Mouse (Mus musculus) embryonic facial prominence, embryonic 15.5 days (tissue): Measurements from ENCODE around the gene Ttc28. TPM values are rescaled to one million over a fixed set of nuclear protein-coding genes. Genes with fewer than 3 reads are reported as not detected.

Source experiments
- ATAC-seq: fragments of 200-750 bp; cut with Nextera tagmentation; 2 replicates; pipeline ENCODE4 v1.8.0; 2017; ENCODE audit warnings: low read depth, moderate TSS enrichment; ENCODE audit not compliant: insufficient number of reproducible peaks, low FRiP score, low TSS enrichment
- H3K27ac ChIP-seq: fragments of 300-500 bp; sonication (generic); replicated peaks from 2 replicates; pipeline ENCODE4 v1.5.1; 2015; ENCODE audit warnings: mild to moderate bottlenecking, inconsistent platforms
- H3K27me3 ChIP-seq: fragments of 300-500 bp; sonication (generic); 2 replicates; pipeline ENCODE4 v1.6.1; 2015; ENCODE audit warnings: inconsistent platforms
- H3K36me3 ChIP-seq: fragments of 300-500 bp; sonication (generic); 2 replicates; pipeline ENCODE4 v1.6.1; 2015; ENCODE audit warnings: mild to moderate bottlenecking, inconsistent platforms
- H3K4me1 ChIP-seq: fragments of 300-500 bp; sonication (generic); 2 replicates; pipeline ENCODE4 v1.6.1; 2015; ENCODE audit warnings: inconsistent platforms
- H3K4me2 ChIP-seq: fragments of 300-500 bp; sonication (generic); replicated peaks from 2 replicates; pipeline ENCODE4 v1.6.1; 2015; ENCODE audit warnings: mild to moderate bottlenecking, inconsistent platforms
- H3K4me3 ChIP-seq: fragments of 300-500 bp; sonication (generic); replicated peaks from 2 replicates; pipeline ENCODE4 v1.5.1; 2015; ENCODE audit warnings: mild to moderate bottlenecking, inconsistent platforms
- H3K9ac ChIP-seq: fragments of 300-500 bp; sonication (generic); 2 replicates; pipeline ENCODE4 v1.6.1; 2015; ENCODE audit warnings: inconsistent platforms
- H3K9me3 ChIP-seq: fragments of 300-500 bp; sonication (generic); replicated peaks from 2 replicates; pipeline ENCODE4 v1.6.1; 2016; ENCODE audit warnings: inconsistent platforms
- WGBS: fragments of 180-500 bp; shearing (Covaris S2); methylation state at CpG from one replicate; pipeline ENCODE4 v1.1.7; 2015; 5-methylcytosine and 5-hydroxymethylcytosine counted together
- polyA plus RNA-seq: library from polyadenylated mRNA; unstranded; fragments of >200 nt; fragmentation: Nextera tagmentation; extraction: Ambion mirVana; gene quantifications from 2 replicates; pipeline ENCODE4 v1.2.1, GENCODE M21; 2015

Gene Ttc28
- polyA plus RNA-seq, 1 experiment from 2014 or later = 12.7 TPM

DNA sequence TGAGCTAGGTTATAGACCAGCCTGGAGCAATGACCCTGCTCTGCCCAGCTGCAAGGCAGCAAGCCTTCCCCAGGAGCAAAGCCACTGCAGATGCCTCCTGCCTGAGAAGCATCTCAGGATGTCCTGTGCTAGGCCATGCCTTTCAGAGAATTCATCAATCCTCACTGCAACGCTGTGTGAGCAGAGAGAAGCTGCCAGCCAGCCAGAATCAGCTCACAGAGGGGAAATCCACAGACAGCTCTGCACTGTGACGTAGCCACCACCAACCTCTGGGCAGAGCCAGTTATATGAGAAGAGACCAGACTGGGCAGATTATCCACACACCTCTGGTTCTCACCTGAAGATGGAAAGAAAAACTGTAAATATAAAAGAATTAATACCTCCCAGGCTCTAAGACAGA is 315.2 kb downstream of the Ttc28 start:
- H3K4me3 ChIP-seq = no peak overlapping the region
- H3K27me3 ChIP-seq = 0 out of 2 replicates have a peak, but pooled peaks cover 3% of the 10 kb centered on the region
- peaks cover 21% of the 10 kb centered on the region for H3K4me1 ChIP-seq
- H3K9ac ChIP-seq = no peak overlapping the region
- H3K4me2 ChIP-seq = no peak overlapping the region
- WGBS = 58% methylated on average over 2 of the region's 2 CpGs
- H3K9me3 ChIP-seq = no peaks in the 10 kb centered on the region
- ATAC-seq = no peak
- no peak overlapping the region for H3K27ac ChIP-seq
- H3K36me3 ChIP-seq = no peaks in the 10 kb centered on the region

DNA sequence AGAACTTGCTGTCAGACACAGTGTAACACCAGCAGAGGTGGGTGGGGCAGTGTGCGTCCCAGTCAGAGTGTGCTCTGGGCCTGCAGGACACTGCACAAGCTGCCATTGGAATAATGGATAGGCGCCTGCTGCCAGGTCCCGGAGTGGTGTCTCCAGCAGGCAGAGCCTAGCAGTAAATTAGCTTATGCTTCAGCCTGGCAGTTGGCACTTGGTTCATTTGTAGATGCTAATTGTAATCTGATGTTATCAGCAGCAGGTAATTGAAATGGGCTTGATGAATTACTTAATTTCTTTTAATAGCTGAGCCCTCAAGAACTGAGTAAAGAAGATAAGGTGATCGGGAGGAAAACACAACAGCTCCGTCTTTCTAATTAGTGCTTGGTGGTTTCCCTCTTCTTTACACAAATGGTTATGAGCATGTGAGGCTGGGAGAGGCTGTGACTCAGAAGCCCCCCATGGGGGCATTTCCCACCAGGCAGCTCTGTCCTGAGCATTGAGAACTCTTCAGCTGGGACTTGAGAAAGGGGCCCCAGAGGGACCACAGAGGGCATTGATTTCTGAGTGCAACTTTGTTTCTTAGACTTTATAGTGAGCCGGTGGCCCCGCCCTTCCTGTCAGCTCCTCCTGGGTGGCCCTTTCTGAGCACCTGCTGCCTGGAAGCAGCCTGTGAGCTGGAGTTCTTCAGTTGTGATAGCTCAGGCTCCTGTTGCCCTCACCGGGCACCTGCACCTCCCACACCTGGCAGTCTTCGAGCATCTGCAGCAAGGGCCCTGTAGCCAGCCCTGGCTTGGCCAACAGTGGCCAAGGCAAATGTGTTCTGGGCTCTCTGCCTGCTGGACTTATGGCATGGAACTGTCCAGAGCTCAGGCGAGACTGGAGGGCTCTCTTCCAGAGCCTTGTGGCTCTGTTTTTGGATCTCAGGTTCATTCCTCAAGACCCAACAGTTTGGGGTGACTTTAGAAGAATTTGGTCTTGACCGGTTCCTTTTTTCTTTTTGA is 316.2 kb downstream of the Ttc28 start:
- Histone ChIP-seq H3K9ac (no peak overlapping the region), H3K9me3 (no peaks in the 10 kb centered on the region), H3K4me2 (no peak overlapping the region), H3K36me3 (no peaks in the 10 kb centered on the region), H3K4me1 (peaks cover 24% of the 10 kb centered on the region), H3K27me3 (0 out of 2 replicates have a peak, but pooled peaks cover 3% of the 10 kb centered on the region), H3K4me3 (no peak overlapping the region), H3K27ac (no peak overlapping the region)
- WGBS = 64% methylated on average over 11 of the region's 11 CpGs
- no peak; the same call in 1 of the 2 replicates for ATAC-seq

DNA sequence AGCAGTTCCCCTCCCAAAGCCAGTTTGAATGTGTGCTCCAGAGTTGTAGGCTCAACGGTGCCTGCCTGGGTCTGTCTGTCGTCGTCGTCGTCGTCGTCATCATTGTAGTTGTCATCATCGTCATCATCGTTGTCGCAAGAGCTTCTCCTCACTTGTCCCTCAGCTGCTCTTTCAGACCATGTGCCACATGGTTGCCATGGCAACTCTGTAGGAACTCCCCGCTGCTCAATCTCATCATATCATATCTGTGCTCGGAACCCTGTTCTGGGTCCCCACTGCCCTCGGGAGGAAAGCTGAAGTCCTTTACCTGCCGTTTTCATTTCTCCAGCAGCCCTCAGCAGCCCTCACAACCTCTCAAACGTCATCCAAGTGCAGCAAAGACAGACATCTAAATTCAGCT is 318.1 kb downstream of the Ttc28 start:
- H3K4me1 ChIP-seq = peaks cover 34% of the 10 kb centered on the region

DNA sequence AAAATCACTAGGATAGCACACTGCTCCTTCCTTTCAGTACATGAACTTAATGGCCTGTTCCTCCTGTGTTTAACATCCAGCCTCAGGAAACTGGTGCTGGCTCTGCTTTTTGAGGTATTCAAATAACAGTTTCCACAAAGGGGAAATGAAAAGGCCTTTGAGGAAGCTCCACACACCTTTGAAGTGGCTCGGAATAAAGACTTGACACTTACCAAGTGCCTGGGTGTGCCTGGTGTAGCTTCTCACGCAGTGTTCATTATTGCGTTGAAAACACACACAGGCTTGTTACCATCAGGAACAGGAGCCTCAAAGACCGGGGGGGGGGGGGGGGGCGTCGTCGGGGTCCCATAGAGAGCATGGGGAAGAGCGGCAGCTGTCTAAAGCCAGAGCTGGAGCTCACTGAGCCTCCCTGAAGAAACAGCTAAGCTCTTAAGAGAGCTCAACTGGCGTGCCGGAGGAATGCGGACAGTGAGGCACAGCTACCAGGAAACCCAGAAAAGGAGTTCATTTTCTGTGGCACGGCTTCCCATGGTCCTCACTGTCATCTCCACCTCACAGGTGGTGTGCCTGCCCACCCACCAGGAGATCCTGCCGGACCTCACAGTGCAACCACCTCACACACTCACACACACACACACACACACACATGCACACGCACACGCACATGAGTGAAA is 320.7 kb downstream of the Ttc28 start:
- Histone ChIP-seq H3K4me3 (no peak overlapping the region), H3K27me3 (no peaks in the 10 kb centered on the region), H3K9me3 (no peaks in the 10 kb centered on the region), H3K27ac (peak overlapping the region; percentile 53; the same call in 1 of the 2 replicates), H3K4me1 (peaks cover 51% of the 10 kb centered on the region), H3K9ac (no peak overlapping the region), H3K4me2 (peak overlapping the region; percentile 28), H3K36me3 (no peaks in the 10 kb centered on the region)
- no peak for ATAC-seq
- WGBS = 22% methylated on average over 12 of the region's 15 CpGs

More for the DNA sequence above, 318.1 kb downstream of the Ttc28 start:
- no peak for ATAC-seq
- Histone ChIP-seq H3K4me3 (no peak overlapping the region), H3K9me3 (no peaks in the 10 kb centered on the region), H3K4me2 (no peak overlapping the region), H3K27me3 (0 out of 2 replicates have a peak, but pooled peaks cover 3% of the 10 kb centered on the region), H3K9ac (no peak overlapping the region), H3K36me3 (no peaks in the 10 kb centered on the region), H3K27ac (no peak overlapping the region)
- WGBS = 85% methylated on average over 15 of the region's 15 CpGs

DNA sequence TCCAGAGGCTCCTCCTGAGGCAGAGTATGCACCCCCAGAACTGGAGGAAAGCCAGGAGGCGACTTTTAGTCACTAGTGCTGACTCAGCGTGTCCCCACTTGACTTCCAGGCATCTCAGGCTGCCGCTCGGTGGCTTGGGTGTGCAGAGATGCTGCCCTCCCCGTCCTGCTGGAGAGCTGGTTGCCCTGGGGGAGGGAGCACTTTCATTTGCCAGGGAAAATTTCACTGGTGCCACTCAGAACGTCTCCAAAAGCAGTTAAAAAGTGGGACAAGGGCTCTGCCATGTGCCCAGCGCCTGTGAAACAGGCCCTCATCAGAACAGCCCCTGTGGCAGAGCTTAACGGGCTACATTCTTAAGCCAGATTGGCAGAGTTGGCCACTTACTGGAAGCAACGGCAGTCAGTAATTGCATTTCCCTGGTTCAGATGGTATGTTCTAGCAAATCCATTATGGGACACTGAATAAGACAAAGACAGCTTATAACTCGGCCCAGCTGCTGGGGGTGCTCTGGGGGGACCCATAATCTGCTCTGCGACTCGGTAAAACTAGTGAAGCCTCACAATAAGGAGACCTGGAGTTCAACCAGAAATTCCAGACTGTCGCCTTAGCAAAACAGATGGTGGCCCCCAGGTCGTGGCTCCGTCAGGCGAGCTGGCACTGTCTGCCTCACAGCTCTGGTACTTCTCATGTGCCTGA is 321.5 kb downstream of the Ttc28 start:
- H3K27me3 ChIP-seq = no peaks in the 10 kb centered on the region
- H3K36me3 ChIP-seq = no peaks in the 10 kb centered on the region
- H3K9me3 ChIP-seq = no peaks in the 10 kb centered on the region
- ATAC-seq = no peak
- H3K4me3 ChIP-seq = no peak overlapping the region
- H3K4me2 ChIP-seq = peak overlapping the region; percentile 28
- no peak overlapping the region for H3K9ac ChIP-seq
- peak overlapping the region; percentile 53 for H3K27ac ChIP-seq
- peaks cover 51% of the 10 kb centered on the region for H3K4me1 ChIP-seq
- WGBS = 20% methylated on average over 16 of the region's 16 CpGs

DNA sequence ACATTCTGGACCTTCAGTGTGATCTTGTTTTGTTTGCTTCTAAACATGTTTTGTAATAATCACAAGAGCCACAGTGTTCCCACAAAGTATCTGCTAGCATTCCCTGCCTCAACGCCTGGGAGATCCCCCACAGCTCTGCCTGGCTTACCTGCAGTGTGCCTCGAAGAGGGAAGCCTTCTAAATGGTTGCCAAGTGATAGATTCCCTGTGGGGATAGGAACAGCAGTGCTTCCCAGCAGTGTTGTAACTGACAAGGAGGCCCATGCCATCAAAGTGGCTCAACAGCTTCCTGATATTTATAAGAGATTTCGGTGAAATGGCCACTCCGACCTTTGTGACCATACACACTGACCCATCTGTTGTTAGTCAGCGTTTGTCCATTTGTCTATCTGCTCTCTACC is 324.6 kb downstream of the Ttc28 start:
- Histone ChIP-seq H3K27me3 (no peaks in the 10 kb centered on the region), H3K27ac (no peak overlapping the region), H3K36me3 (no peaks in the 10 kb centered on the region), H3K9ac (no peak overlapping the region), H3K9me3 (no peaks in the 10 kb centered on the region), H3K4me3 (no peak overlapping the region), H3K4me2 (no peak overlapping the region), H3K4me1 (peaks cover 70% of the 10 kb centered on the region)
- ATAC-seq = no peak
- 67% methylated on average over 5 of the region's 5 CpGs for WGBS

DNA sequence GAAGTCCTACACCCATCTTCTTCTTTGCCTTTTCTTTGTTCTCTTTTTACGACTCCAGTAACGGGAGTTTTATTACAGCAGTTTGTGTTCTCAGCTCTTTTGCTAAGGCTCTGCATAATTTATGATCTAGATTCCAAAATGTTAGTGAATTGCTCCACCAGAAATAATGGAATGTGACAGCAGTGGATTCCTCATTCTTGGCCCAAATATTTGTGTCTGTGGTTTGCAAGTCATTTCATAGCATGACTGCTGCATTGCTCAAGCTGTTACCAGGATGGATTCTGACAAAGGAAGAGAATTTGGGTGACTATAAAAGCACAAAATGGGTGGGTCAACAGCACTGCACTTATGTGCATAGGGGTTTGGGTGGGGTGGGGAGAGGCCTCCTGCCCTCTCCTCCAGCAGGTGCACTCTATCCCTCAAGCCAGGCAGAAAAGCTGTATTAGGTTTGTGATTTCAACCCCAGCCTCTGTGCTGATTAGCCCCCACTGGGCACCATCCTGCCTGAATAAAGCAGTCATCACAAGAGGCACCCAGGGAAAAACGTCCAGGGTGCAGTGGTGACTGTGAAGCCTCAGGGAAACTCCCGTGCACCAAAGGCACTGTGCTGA is 325.5 kb downstream of the Ttc28 start:
- WGBS = 33% methylated on average over 4 of the region's 4 CpGs
- Histone ChIP-seq H3K4me1 (peaks cover 64% of the 10 kb centered on the region), H3K36me3 (no peaks in the 10 kb centered on the region), H3K27me3 (no peaks in the 10 kb centered on the region), H3K4me3 (no peak overlapping the region), H3K9ac (no peak overlapping the region), H3K27ac (peak overlapping the region; percentile 65), H3K4me2 (no peak overlapping the region), H3K9me3 (no peaks in the 10 kb centered on the region)
- no peak for ATAC-seq

DNA sequence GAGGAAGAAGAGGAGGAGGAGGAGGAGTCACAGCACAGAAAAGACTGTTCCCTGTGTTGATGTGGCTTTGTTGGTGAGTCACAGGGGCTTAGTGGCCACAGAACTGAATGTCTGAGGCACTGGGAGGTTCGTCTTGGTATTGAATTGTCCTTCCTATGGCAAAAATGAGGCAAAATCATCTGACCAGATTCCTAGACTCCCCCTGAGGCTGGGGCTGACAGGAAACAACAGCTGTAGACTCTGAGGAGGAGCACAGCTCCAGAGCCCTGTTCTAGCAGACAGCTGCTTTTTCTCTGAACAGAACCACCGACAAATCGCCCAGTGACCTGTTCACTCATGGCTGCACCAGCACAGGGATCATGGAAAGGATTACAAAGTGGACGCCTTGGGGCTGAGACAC is 326.2 kb downstream of the Ttc28 start:
- no peak overlapping the region for H3K27ac ChIP-seq
- WGBS = 28% methylated on average over 4 of the region's 4 CpGs

DNA sequence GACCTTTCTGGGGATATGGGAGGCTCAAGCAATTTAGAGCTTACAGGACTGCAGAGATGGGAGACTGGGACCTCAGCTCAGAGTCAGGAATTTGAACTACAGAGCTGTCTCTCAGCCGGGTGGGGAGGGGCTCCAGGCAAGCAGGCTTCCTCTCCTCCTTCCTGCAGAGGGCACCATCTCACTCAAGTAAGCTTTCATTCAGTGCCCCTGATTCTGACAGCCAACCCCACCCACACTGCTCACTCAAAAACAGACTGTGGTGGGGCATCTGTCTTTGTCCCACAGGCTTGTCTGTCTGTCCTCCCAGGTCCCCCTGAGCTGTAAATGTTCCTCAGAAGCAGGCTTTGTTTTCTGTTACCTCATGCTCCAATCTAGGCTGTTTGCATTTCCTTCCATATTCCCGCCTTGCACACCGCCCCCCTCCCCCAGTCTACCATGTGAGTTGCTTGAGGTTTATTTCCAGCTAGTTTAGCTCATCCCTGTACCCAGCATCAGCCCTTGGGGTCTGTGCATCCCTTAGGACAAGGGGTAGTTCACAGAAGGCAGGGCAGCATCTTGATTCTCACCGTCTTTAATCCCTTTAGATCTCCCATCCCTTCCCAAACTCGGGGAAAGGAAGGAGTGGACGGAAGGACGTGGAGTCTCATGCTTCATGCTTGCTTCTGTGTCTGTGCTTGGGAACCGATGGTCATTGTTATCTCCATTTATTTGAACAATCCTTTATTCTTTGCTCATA is 328.5 kb downstream of the Ttc28 start:
- Histone ChIP-seq H3K4me1 (peaks cover 46% of the 10 kb centered on the region), H3K4me2 (peak overlapping the region; percentile 17; the same call in 1 of the 2 replicates), H3K27me3 (no peaks in the 10 kb centered on the region), H3K4me3 (no peak overlapping the region), H3K27ac (no peak overlapping the region), H3K9me3 (no peaks in the 10 kb centered on the region), H3K36me3 (no peaks in the 10 kb centered on the region), H3K9ac (no peak overlapping the region)
- 49% methylated on average over 8 of the region's 8 CpGs for WGBS
- ATAC-seq = 0 out of 2 replicates have a peak, but pooled peaks have one; percentile 41

More for the DNA sequence above, 326.2 kb downstream of the Ttc28 start:
- Histone ChIP-seq H3K36me3 (no peaks in the 10 kb centered on the region), H3K4me2 (no peak overlapping the region), H3K9ac (no peak overlapping the region), H3K9me3 (no peaks in the 10 kb centered on the region), H3K4me3 (no peak overlapping the region), H3K4me1 (peaks cover 57% of the 10 kb centered on the region), H3K27me3 (no peaks in the 10 kb centered on the region)
- ATAC-seq = peak; percentile 20; the same call in 1 of the 2 replicates

DNA sequence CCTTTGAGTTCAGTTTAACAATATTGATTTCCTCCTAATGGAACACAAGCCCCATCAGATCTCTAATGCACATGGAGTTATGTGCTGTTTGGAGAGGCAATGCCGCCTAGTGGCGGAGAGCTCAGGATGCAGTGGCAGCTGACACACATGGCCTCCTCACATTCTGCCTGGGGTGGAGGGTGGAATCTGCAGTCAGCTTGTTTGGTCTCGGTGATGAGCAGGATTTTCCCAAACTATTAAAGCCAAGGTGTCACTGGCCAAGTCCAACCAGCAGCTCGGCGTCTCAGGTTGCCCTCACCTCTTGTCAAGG is 329.0 kb downstream of the Ttc28 start:
- no peak for ATAC-seq
- no peak overlapping the region for H3K4me2 ChIP-seq

More for the DNA sequence above, 329.0 kb downstream of the Ttc28 start:
- Histone ChIP-seq H3K36me3 (no peaks in the 10 kb centered on the region), H3K4me1 (peaks cover 41% of the 10 kb centered on the region), H3K4me3 (no peak overlapping the region), H3K27ac (no peak overlapping the region), H3K9me3 (no peaks in the 10 kb centered on the region), H3K9ac (no peak overlapping the region), H3K27me3 (no peaks in the 10 kb centered on the region)
- 39% methylated on average over 5 of the region's 5 CpGs for WGBS
